Mouse (Mus musculus) heart, postnatal 0 days (tissue): ENCODE results near the gene Hist3h2a.
A peak's percentile ranks its signal among the peaks of the same experiment; 100 is the strongest.

Experiments
- CTCF ChIP-seq: IDR thresholded peaks from 2 replicates; pipeline ENCODE4 v1.5.1; 2016; ENCODE audit warnings: antibody characterized with exemption, control low read depth, low read depth
- EP300 ChIP-seq: IDR thresholded peaks from 2 replicates; pipeline ENCODE4 v1.6.1; 2016; ENCODE audit warnings: antibody characterized with exemption, low read depth

GRCm38 (mm10) chr11:58927790-58928651, 26.5 kb upstream of the Hist3h2a start:
- TF ChIP-seq CTCF (peak; percentile 81), EP300 (no peak)
